Mouse (Mus musculus) lung, postnatal 36 days (tissue): ENCODE measurements around the gene Tdrd1.

Experiments
- DNase-seq: peaks from one replicate; pipeline ENCODE4 v3.0.0; 2022; ENCODE audit warnings: mixed read lengths

Gene Tdrd1

DNA sequence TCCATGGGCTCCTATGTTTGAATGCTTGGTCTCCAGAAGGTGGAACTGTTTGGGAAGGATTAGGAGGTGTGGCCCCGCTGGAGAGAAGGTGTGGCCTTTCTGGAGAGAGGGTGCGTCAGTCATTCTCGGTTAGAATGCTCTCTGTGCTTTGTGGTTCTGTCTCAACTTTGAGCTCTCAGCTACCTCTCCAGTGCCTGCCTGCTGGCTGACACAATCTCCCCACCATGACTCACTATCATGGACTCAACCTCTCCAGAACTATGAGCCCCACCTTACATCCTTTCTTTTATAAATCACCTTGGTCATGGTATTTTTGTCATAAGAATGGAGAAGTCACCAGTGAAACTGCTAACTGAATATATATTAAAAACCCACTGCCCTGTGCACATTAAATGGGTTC is 88.6 kb downstream of the Tdrd1 start:
- no peak for DNase-seq

DNA sequence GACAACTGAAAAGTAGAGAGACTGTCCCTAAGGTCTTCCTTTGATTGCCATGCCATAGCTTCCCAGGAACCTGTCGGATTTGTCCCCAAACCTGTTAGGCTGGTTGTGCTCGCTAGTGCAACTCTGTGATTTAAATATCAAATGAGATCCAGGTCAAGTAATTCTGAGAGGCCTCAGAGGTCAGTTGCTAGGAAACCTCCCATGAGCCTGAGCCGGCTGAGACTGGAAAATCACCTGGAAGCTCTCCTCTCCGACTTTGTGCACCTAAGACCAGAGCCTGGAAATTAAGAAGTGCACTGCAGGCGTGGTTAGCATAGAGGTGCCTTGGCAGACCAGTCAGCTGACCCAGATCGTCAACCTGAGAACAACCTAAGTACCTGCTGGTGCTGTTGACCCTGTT is 89.1 kb downstream of the Tdrd1 start:
- peak; percentile 89 for DNase-seq
